Mouse (Mus musculus) cerebellum, postnatal 10 days (tissue): ENCODE measurements around the gene Lysmd1.
A peak's percentile ranks its signal among the peaks of the same experiment; 100 is the strongest.

Source experiments
- DNase-seq, 2 experiments: peaks; one replicate each; pipeline ENCODE4 v3.0.0; 2021; ENCODE audit warnings: mixed read lengths in 2 of 2

Lysmd1 gene

DNA sequence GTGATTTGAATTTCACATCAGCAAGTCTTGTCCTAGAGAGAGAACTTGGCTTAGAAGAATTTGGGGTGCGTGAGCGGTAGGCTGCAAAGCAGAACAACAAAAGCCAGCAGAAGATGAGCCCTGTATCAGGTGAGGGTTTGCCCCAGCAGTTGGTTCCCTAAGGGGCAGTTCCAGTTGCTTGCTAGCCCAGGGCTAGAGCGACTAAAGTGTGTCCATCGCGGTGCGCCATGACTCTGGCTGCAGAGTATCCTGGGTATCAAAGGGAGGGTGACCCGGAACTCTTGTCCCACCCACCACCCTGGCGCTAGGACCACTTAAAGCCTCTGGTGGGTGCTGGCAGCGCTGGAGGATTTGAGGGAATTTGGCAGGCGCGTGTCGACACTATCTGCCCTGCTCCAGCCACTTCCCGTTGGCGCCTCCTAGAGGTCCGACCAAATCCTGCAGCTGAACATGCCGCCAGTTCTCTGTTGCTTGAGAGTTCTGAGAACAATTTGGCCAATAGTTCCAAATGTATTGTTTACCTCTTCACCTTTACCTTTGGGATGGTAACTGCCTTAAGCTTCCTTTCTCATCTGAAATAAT, 40.2 kb downstream of the Lysmd1 start:
- peak; percentile 96 to 98 for DNase-seq

DNA sequence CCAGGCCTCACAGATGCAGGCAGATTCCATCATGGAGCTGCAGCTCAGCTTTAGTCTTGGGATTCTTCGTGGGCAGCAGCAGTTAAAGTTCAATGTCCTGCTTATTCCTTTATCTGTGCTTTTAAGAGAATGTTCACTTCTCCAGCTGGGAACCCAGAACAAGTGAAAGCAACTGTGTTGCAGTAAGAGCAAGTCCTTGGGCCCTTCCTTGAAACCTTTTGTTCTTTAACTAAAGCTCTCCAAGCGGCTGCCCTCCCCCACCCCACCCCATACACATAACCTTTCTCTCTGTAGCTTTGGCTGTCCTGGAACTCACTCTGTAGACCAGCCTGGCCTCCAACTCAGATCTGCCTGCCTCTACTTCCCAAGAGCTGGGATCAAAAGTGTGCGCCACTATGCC, 42.6 kb downstream of the Lysmd1 start:
- no peak for DNase-seq

DNA sequence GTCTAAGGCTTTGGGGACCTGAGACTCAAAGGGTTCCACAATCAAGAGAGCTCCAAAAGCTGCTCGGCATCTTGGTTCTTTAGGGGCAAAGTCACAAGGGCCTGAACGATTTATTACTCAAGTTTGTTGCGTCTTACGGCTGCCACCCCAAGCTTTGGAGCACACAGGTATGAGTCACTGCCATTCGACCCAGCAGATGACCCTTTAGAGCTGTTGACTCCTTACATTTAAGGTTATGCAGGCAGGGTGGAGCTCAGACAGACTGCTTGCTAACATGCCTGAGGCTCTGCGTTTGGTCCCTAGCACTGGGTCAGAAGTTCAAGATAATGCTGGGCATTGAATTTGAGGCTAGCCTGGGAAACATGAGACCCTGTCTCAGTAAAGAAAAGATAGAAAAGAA, 43.7 kb downstream of the Lysmd1 start:
- DNase-seq, result no peak

DNA sequence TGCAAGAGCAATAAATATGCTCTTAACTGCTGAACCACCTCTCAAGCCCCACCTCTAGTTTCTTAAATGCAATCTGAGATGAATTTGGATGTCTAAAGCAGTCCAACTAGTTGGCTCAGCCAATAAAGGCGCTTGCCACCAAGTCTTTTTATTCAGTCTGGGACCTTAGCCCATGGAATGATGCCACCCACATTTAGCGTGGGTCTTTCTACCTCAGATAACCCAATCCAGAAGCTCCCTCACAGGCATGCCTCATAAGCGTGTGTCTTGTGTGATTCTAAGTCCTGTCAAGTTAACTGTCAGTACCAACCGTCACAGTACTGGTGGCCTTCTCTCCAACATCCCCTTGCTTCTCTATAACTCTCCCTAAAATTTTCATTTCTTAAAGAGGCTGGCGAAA, 45.1 kb downstream of the Lysmd1 start:
- DNase-seq, result no peak

DNA sequence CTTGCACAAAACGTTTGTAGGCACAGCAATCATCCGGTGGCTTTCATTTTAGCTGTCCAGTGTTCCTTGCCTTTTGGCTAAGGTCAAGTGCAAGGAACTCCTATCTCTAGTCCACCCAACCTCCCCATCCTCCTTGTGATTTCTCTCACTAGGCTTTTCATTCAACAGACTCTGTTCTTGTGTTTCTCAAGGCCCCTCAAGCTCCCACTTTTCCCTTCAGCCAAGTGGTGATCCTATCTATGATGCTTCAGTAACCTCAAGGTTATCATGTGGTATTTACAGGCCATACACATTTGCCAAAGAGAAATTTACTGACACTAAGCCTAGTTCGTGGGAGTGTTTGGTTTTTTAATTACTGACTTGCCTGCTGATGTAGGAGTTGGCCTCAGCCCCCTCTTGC, 46.0 kb downstream of the Lysmd1 start:
- DNase-seq, result no peak

DNA sequence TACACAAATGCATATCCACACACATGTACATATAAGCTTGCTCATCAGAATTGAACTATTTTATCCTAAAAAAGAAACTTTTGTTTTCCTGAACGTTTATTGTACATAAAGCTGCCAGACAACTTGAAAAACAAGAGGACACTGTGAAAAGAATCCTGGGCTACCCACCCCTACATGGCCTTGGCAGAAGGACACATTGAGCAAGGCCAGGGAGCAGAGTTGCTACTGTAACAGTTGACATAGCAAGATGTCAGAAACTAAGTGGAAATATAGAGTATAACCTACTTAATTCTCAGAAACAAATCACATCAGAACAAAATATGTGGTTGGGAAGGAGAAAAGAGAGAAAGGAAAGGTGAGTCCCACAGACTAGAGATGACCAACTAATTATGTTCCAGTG, 48.0 kb downstream of the Lysmd1 start:
- DNase-seq, result no peak

DNA sequence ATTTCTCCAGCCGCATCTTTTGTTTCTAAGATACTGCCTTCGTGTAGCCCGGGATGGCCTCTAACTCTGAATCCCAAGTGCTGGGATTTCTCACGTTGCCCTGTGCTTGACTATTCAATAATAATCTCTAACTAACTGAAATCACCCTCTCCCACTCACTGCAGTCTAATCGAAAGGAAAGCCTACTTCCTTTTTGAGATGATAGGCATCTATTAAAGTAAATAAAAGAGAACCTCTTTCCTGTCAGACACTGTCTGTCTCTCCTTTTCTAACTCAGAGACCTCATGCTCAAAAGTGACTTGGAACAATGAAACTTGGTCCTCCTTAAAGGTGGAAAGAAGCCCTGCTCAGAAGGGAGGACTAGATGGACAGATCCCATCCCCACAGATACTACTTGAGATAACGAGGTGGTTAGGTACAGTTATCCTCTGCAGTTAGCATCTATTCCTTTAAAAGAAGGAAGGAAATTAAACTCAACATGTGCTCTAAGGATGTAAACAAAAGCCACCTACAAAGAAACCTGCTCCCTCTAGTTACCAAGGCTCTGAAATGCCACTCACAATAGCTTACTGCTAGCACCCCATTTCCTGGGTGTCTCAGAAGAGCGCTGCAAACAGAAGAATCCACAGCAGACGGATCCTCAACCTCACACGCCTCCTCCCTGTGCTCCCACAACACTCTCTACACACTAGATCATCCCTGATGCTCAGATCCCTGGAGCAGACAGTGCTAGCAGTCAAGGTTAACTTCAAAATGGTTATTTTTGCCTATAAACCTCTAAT, 51.1 kb downstream of the Lysmd1 start:
- DNase-seq, result no peak

DNA sequence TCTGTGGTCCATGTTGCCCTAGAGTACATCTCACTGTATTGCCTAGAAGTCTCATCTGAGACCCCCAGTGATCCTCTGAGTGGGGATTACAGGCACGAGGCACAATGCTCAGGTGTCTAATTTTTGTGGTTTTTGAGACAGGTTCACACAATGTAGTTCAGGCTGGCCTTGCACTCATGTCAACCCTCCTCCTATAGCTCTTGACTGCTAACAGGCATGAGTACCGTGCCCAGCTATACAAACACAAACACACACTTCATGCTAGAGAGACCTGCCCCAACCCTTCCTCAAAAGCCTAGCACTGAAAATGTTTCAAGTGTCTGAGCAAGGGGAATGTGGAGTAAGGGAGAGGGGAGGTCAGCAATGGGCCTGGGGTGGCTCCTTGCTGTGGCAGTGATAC, 52.2 kb downstream of the Lysmd1 start:
- no peak for DNase-seq

DNA sequence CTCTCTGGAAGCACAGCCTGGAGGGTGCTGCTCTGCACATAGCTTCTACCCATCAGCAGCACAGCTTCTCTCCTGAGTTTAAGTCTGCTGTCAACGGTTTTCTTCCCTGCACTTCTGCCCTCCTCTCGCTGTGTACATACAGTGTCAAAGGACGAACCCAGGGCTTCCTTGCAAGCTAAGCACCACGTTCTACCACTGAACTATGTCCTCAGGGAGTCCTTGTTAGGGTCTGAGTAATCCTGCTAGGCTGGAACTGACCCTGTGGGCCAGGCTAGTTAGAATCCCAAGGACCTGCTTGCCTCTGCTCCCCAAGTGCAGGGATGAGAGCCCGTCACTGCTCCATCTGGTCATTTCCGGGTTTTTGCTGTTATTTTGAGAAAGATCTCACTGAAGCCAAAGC, 53.0 kb downstream of the Lysmd1 start:
- DNase-seq, result no peak
